Mouse (Mus musculus) brain, embryonic 14.5 days (tissue): ENCODE results near the gene Slc25a5.

ENCODE experiments used
- CTCF ChIP-seq: fragments of 200-500 bp; IDR thresholded peaks from 2 replicates; pipeline ENCODE4 v1.5.1; 2012; ENCODE audit warnings: inconsistent platforms, mild to moderate bottlenecking, moderate library complexity, borderline replicate concordance; ENCODE audit not compliant: insufficient read depth, insufficient read length; ENCODE audit errors: extremely low read depth
- POLR2A ChIP-seq: fragments of 200-500 bp; IDR thresholded peaks from 2 replicates; pipeline ENCODE4 v1.6.1; 2012; ENCODE audit warnings: mild to moderate bottlenecking, inconsistent platforms, borderline replicate concordance; ENCODE audit not compliant: poor library complexity, insufficient read depth, insufficient read length, severe bottlenecking; ENCODE audit errors: extremely low read depth

- peak; percentile 39; the same call in 1 of the 2 replicates for TF ChIP-seq POLR2A
- TF ChIP-seq CTCF = no peak
These were observed at the start of gene Slc25a5 for GRCm38 (mm10) chrX:36795424-36796162.
